Mouse (Mus musculus) lung, adult 2 months (tissue): ENCODE measurements at regions not wholly inside any gene's neighbourhood (a gene's known extent, or its start where the extent isn't known, plus 50 kb on each side); places are given as distances from the start of the nearest gene placed in this dataset.

Experiments used
- CTCF ChIP-seq: fragments of 200-500 bp; IDR thresholded peaks from 2 replicates; pipeline ENCODE4 v1.5.1; 2011; ENCODE audit warnings: mild to moderate bottlenecking, low read length, control low read depth; ENCODE audit not compliant: insufficient read depth
- POLR2A ChIP-seq: fragments of 200-500 bp; IDR thresholded peaks from 2 replicates; pipeline ENCODE4 v1.6.1; 2011; ENCODE audit warnings: low read depth, mild to moderate bottlenecking, control low read depth, low read length, borderline replicate concordance; ENCODE audit errors: extremely low read depth

GRCm38 (mm10) chr13:60319268-60319667 is 142.1 kb upstream of the Gas1 start:
- TF ChIP-seq CTCF, result no peak
- TF ChIP-seq POLR2A, result no peak
